Mouse (Mus musculus): ENCODE measurements at regions not wholly inside any gene's neighbourhood (a gene's known extent, or its start where the extent isn't known, plus 50 kb on each side); places are given as distances from the start of the nearest gene placed in this dataset.

- no peak for DNase-seq (ENCODE audit: low spot score in 2 of 2)
Measured at GRCm38 (mm10) chr1:189993221-189993620, 71.1 kb upstream of the Smyd2 start.

GRCm38 (mm10) chr1:189991089-189991488, 68.9 kb upstream of the Smyd2 start:
- no peak for DNase-seq (ENCODE audit: low spot score in 2 of 2)

- no peak for DNase-seq (ENCODE audit: low spot score in 2 of 2)
Measured at GRCm38 (mm10) chr1:189990046-189990622, 68.0 kb upstream of the Smyd2 start.

DNA sequence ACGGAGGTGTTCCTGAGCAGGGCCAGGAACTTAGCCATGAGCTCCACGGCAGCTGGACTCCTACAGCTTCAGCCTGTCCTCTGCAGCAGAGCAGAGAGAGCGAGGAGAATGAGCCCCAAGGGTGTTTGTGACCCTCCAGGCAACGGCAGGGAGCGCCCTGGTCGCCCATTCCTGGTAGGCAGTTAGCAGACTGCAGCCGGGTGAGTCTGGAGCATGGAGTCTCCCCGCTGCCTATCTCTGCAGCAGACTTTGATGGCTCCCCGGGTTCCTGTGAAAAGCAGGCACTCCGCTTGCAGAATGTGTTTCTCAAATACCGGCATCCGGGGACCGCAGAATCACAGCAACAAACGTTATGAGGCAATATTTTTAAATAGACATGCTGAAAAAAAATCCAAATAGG, 67.2 kb upstream of the Smyd2 start:
- DNase-seq (ENCODE audit: low spot score in 2 of 2): no peak

DNA sequence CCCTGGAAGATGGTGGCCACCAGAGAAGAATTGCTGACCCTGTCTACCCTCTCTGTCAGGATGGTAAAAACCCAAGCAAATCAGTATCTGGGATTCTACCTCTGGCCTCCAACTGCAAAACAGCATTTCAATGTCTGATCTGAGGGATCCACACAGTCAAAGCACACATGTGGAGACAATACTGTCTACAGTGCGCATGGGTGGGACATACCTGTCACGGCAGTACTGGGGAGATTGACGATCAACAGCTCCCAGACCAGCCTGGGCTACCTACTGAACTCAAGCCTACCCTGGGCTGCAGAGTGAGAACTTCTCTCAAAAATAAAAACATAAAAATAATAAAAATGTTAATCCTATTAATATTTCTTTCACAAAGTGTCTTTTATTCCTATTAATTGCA, 66.7 kb upstream of the Smyd2 start:
- no peak for DNase-seq (ENCODE audit: low spot score in 2 of 2)

GRCm38 (mm10) chr1:189985516-189986205, 63.5 kb upstream of the Smyd2 start:
- no peak for DNase-seq (ENCODE audit: low spot score in 2 of 2)

DNA sequence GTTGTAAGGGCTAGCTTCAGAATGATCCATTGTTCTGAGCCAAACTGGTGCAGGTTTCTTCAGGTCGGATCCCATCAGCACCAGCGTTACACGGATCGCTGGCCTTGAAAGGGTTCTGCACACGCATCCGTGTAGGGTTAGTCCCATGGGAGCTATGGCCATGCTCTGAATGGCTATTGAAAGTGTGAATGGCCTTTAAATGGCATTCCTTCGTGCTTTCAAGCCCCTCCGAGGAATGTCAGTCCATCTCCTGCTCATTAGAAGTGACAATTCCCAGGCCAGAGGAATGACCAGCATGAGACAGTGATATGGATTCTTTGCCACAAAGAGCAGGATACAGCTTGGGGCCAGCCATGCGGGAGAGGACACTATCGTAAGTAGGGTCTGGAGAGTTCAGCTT, 56.1 kb upstream of the Smyd2 start:
- DNase-seq (ENCODE audit: low spot score in 2 of 2): no peak

GRCm38 (mm10) chr1:189975660-189976059, 53.5 kb upstream of the Smyd2 start:
- DNase-seq (ENCODE audit: low spot score in 2 of 2): no peak

DNA sequence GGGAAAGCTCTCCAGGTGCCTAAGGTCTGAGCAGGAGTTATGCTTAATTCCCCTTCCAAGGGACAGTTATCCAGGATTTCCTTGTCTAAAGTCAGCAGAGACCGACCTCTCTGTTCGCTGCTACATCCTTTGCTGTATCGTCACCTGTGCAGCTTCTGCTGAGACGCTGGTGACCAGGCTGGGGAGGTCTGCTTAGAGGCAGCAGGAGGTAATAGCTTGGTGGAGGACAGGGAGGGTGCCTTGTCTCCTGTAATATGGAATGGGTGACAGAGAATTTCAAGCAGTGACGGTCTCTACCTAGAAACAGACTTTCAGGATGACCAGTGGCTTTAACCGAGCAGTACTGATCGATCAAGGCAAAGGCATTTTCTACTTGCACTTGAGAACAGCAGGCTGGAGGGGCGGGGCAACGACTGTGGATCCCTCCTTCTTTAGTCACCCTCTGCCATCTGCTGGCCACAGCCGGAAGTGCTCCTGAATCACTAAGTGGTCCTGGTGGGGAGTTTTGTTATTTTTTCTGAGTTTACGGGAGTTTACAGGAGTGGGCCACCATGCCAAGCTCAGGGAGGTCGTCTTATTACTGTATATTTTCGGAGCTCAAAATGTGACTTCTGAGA, 50.7 kb upstream of the Smyd2 start:
- DNase-seq (ENCODE audit: low spot score in 2 of 2): peak; percentile 80 to 89

Measured in left cerebral cortex, adult 18-20 months (tissue).